Mouse (Mus musculus) ES-Bruce4 (cell line): Measurements from ENCODE around the gene Atp6v1c2.

Source experiments
- CTCF ChIP-seq: IDR thresholded peaks from one replicate; pipeline ENCODE4 v1.8.1; 2011; ENCODE audit warnings: low read depth, low read length
- EP300 ChIP-seq: IDR thresholded peaks from 2 replicates; pipeline ENCODE4 v1.6.1; 2011; ENCODE audit warnings: low read depth, low read length; ENCODE audit not compliant: insufficient read depth
- POLR2A ChIP-seq: IDR thresholded peaks from one replicate; pipeline ENCODE4 v1.8.1; 2011; ENCODE audit warnings: low read length; ENCODE audit not compliant: insufficient read depth

DNA sequence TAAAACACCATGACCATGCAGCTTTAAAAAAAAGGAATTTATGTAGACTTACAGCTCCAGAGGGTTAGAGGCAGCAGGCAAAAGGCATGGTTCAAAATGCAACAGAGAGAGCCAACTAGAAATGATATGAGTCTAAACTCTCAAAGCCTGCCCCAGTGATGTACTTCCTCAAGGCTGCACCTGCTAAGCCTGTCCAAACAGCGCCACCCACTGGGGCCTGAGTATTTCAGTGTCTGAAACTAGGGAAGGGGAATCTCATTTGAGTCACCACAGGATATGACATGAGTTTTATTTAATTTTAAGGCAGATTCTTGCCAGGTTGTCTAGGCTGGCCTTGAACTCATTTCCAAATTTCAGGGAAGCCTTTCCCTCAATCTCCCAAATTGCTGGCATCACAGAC is 57.9 kb downstream of the Atp6v1c2 start:
- TF ChIP-seq CTCF (peak; percentile 59), POLR2A (no peak), EP300 (no peak)
